Mouse (Mus musculus): ENCODE measurements around the gene Fyb.

GRCm38 (mm10) chr15:6711226-6711625 is 188.6 kb downstream of the Fyb start:
- TF ChIP-seq CTCF (IDR thresholded peaks at IDR 0.05; ENCODE audit: borderline replicate concordance, insufficient read depth, low read length) (no peak), POLR2A (IDR thresholded peaks at IDR 0.05; ENCODE audit: low read depth, low read length) (no peak)

Data from embryonic fibroblast, embryonic 13.5 days (primary cell).